Mouse (Mus musculus): Measurements from ENCODE around the gene Mtg2. TPM values are rescaled to one million over a fixed set of nuclear protein-coding genes. Genes with fewer than 3 reads are reported as not detected.

The Mtg2 gene
- polyA plus RNA-seq, 1 experiment from 2014 or later, result 30.0 TPM

DNA sequence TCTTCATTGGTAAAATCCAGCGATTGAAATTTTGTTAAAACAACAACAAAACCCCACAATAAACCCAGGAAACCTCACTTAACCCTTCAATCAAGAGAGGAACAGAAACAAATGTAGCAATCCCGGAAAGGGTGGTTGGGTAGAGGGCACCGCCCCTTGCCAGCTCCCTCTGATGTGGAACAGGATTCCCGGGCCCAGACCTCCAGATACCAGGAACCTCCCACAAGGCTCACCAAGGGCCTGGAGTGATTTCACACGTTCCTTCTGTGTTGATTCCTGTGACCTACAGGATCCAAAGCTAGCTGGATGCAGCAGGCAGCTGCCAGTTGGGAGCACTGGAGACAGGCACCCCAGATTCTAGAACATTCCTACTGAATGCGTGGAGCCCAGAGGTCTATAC, 30.0 kb upstream of the Mtg2 start:
- Histone ChIP-seq H3K4me1 (peaks cover 35% of the 10 kb centered on the region), H3K9ac (0 out of 2 replicates have a peak overlapping the region, but pooled peaks have one; percentile 21), H3K4me3 (peak overlapping the region; percentile 98; the same call in 1 of the 2 replicates), H3K27me3 (replicated peaks) (no peaks in the 10 kb centered on the region; the same call in 1 of the 2 replicates), H3K27ac (no peak overlapping the region), H3K9me3 (no peaks in the 10 kb centered on the region), H3K36me3 (peaks cover 39% of the 10 kb centered on the region), H3K4me2 (replicated peaks) (peak overlapping the region; percentile 86)
- WGBS, result 62% methylated on average over 6 of the region's 6 CpGs
- no peak for ATAC-seq (ENCODE audit: low FRiP score, low read depth)

DNA sequence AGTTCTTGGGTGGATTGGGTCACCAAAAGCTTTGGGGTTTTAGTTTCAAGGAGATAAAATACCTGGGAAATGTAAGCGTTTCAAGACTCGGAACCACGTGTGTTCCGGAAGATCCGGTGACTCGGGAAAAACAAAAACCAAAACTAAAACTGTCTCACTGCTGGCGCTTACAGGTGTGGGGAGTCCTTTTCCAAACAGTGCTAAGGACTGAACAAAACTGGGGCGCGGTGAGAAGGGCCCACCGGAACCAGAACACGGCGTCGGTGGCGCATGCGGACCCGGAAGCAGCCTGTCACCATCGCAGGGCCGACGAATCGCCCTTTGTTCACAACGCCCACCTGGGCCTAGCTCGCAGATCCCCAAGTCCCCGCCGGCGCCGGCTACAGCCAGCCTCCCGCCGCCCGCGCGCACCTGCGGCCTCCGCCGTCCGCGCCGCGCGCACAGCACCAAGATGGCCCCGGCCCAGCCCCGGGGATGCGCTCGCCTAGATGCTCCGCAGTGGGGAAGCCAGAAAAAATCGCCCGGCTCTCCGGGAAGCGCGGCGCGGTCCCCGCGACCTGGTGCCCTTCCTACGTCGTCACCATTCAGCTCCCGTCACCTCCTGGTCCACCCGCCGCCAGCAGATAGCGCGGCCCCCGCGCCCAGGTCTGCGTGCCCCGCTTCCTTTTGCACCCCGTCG, 28.7 kb upstream of the Mtg2 start:
- Histone ChIP-seq H3K36me3 (peaks cover 26% of the 10 kb centered on the region), H3K9ac (peak overlapping the region; percentile 95), H3K27ac (peak overlapping the region; percentile 97), H3K27me3 (replicated peaks) (no peaks in the 10 kb centered on the region; the same call in 1 of the 2 replicates), H3K4me2 (replicated peaks) (peak overlapping the region; percentile 86), H3K9me3 (no peaks in the 10 kb centered on the region), H3K4me3 (peak overlapping the region; percentile 98), H3K4me1 (peaks cover 36% of the 10 kb centered on the region)
- WGBS, result under 1% methylated on average over 66 of the region's 66 CpGs
- ATAC-seq (ENCODE audit: low FRiP score, low read depth), result peak; percentile 62

DNA sequence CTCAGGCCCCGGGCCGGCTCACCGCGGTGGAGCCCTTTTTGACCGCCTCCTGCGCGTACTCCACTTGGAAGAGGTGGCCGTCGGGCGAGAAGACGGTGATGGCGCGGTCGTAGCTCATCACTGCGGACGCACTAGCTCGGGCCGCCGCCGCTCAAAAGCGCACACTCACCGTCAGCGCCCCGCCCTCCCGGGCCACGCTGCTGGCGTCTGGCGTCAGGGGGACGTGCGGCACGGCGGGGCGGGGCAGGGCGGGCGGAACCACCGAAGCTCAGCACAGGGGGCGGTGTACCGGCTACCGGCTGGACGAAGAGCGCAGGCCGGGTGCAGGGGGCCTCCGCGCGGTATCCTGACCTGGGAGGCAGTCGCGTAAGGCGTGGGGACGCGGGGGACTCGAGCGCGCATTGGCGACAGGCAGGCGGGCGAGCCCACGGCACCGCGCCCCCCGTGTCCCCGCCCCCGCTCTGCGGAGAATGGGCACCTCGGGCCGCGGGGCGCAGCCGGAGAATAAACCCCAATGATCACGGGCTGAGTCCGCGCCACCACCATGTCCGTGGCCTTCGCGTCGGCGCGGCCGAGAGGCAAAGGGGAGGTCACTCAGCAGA, 28.0 kb upstream of the Mtg2 start, which contains the start of the genes Psma7 and Ss18l1:
Psma7 (minus strand) TSS at position 178 of the 602 bp plus-strand sequence.
Ss18l1 (plus strand) TSS at position 254 of the 602 bp plus-strand sequence.
- Histone ChIP-seq H3K27me3 (replicated peaks) (no peaks in the 10 kb centered on the region; the same call in 1 of the 2 replicates), H3K36me3 (peaks cover 20% of the 10 kb centered on the region), H3K9ac (peak within 1 kb of the TSS; percentile 95), H3K9me3 (no peaks in the 10 kb centered on the region), H3K4me2 (replicated peaks) (peak within 1 kb of the TSS; percentile 86), H3K4me3 (peak within 1 kb of the TSS; percentile 98), H3K27ac (peak within 1 kb of the TSS; percentile 97), H3K4me1 (peaks cover 36% of the 10 kb centered on the region)
- ATAC-seq (ENCODE audit: low FRiP score, low read depth), result peak; percentile 96
- WGBS, result 1% methylated on average over 75 of the region's 78 CpGs

DNA sequence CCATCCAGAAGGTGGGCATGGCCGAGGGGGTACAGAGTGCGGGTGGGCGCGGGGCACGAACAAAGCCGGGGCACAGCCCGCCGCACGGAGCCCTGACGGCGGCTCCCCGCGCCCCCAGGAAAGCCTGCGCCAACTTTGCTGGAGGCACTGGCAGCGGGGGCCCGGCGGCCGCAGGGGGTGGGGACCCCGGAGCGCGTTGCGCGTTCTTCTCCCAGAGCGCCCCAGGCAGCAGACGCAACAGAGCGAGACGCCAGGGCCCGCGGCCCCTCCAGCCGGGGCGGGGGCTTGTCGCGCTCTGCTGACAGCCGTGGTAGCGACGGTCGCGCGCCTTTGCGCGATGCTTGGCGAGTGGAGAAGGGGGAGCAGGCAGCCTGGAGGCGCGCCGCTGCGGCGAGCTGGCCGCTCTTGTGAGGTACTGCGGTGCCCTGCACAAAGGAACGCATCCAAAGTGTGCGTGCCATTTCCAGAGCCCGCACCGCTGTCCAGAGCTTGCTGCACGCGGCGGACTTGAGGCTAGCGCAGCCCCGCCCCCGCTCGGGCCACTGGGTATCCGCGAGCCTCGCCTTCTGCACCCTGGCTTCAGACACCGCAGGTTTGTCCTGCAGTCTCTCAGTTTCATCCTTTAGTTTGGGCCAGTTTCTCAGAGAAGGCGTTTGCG, 27.4 kb upstream of the Mtg2 start:
- Histone ChIP-seq H3K27ac (peak overlapping the region; percentile 97), H3K4me2 (replicated peaks) (peak overlapping the region; percentile 86), H3K36me3 (peaks cover 17% of the 10 kb centered on the region), H3K4me1 (peaks cover 36% of the 10 kb centered on the region), H3K9ac (peak overlapping the region; percentile 95), H3K9me3 (no peaks in the 10 kb centered on the region; the same call in 1 of the 2 replicates), H3K27me3 (replicated peaks) (no peaks in the 10 kb centered on the region; the same call in 1 of the 2 replicates), H3K4me3 (peak overlapping the region; percentile 98)
- WGBS, result under 1% methylated on average over 66 of the region's 66 CpGs
- ATAC-seq (ENCODE audit: low FRiP score, low read depth), result peak; percentile 60

DNA sequence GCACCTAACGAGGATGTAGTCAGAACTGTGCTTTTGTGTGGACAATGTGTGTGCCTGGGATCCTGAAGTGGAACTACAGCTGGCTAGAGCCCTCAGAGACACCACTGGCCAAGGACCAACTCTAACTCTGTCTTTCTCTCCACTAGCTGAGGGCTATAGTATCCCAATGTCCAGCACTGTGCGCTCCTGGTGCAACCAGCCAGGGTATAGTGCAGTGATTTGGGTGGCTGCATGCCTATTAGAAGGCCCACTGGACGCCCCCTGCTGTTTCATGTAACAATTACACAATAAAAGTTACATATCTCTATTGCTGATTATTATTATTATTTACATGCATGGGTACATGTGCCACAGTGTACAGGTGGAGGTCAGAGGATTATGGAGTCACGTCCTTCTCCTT, 25.1 kb upstream of the Mtg2 start:
- H3K9me3 ChIP-seq, result no peaks in the 10 kb centered on the region; the same call in 1 of the 2 replicates
- H3K27ac ChIP-seq, result no peak overlapping the region
- no peak for ATAC-seq (ENCODE audit: low FRiP score, low read depth)
- 0 out of 2 replicates have a peak, but pooled peaks cover 3% of the 10 kb centered on the region for H3K36me3 ChIP-seq
- no peak overlapping the region for H3K4me2 ChIP-seq (replicated peaks)
- no peaks in the 10 kb centered on the region; the same call in 1 of the 2 replicates for H3K27me3 ChIP-seq (replicated peaks)
- H3K4me3 ChIP-seq, result no peak overlapping the region
- WGBS, result 59% methylated on average over 4 of the region's 4 CpGs
- H3K9ac ChIP-seq, result no peak overlapping the region
- peaks cover 31% of the 10 kb centered on the region for H3K4me1 ChIP-seq

DNA sequence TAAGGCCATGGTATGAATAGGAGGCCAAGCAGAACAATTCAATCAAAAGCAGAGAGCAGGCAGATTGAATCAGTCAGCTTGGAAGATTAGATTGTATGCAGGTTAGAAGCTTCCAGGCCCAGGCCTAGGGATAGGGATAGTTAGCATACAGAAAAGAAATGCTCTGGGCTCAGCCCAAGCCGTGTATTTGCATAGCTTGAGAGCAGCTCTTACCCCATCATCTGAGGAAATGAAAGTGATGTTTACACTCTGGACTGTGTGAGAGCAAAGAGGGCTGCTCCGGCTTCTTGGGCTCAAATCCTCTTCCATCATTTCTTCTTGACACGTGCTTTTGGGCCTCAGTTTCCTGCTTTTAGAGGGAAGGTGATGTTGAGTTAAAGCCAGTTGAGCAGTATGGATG, 22.8 kb upstream of the Mtg2 start:
- H3K27ac ChIP-seq, result no peak overlapping the region
- H3K9ac ChIP-seq, result no peak overlapping the region
- H3K36me3 ChIP-seq, result peaks cover 6% of the 10 kb centered on the region
- H3K4me1 ChIP-seq, result peaks cover 20% of the 10 kb centered on the region
- no peaks in the 10 kb centered on the region; the same call in 1 of the 2 replicates for H3K27me3 ChIP-seq (replicated peaks)
- WGBS, result 93% methylated on average over 3 of the region's 3 CpGs
- no peak overlapping the region for H3K4me3 ChIP-seq
- H3K9me3 ChIP-seq, result no peaks in the 10 kb centered on the region; the same call in 1 of the 2 replicates
- ATAC-seq (ENCODE audit: low FRiP score, low read depth), result no peak
- H3K4me2 ChIP-seq (replicated peaks), result no peak overlapping the region

DNA sequence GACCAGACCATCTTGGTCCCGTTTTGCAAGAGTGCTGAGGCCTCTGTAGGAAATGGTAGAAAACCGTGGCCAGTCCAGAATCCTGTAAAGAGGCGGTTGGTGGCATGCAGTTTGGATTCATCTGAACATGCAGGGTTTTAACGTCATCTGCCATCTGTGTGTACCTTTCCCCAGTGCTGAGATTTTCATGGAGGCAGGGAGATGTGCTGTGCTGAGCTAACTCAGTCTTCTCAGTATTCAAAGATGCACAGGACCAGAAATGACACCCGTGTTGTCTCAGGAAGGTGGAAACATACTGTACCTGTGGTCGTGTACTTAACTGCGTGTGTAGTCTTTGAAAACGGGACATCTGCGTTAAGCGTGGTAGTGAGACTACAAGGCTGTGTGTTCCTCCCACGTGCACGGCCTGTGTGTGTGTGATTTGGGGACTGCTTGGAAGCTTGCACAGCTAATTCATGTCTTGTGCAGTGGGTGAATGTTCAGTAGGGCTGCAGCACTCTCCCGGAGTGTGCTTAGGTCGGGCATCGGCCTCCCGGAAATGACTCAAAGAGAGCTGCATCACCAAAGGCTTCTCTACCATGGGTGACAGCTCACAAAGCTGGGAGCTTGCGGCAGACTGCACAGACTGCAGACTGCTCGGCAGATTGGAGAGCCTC, 22.3 kb upstream of the Mtg2 start:
- H3K4me3 ChIP-seq, result no peak overlapping the region
- H3K27ac ChIP-seq, result no peak overlapping the region
- WGBS, result 95% methylated on average over 18 of the region's 18 CpGs

DNA sequence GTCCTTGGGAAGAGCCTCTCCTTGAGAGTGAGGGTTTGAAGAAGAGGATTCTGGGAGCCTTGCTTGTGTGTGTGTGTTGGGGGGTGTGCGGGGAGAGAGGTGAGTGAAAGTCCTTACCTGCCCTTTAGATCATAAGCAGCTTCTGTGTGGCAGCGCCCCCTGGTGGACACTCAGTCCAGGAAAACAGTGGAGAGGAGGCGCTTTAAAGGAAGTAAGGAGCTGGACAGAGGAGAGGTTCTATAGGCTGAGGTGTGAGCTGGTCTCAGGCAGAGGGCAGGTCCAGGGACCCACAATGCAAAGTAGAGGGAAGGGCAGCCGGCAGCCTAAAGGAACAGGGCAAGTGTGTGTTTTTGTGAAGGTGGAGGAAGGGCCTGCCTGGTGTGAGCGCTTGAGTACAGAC, 19.4 kb upstream of the Mtg2 start:
- WGBS, result 25% methylated on average over 5 of the region's 5 CpGs
- no peak overlapping the region for H3K9ac ChIP-seq
- ATAC-seq (ENCODE audit: low FRiP score, low read depth), result peak; percentile 39; the same call in 1 of the 2 replicates
- no peak overlapping the region for H3K27ac ChIP-seq
- H3K27me3 ChIP-seq (replicated peaks), result no peaks in the 10 kb centered on the region
- peaks cover 39% of the 10 kb centered on the region for H3K36me3 ChIP-seq
- H3K9me3 ChIP-seq, result no peaks in the 10 kb centered on the region; the same call in 1 of the 2 replicates
- no peak overlapping the region for H3K4me2 ChIP-seq (replicated peaks)
- H3K4me1 ChIP-seq, result no peaks in the 10 kb centered on the region
- H3K4me3 ChIP-seq, result no peak overlapping the region

More for the DNA sequence above, 22.3 kb upstream of the Mtg2 start:
- peaks cover 12% of the 10 kb centered on the region for H3K36me3 ChIP-seq
- no peak overlapping the region for H3K9ac ChIP-seq
- no peak overlapping the region for H3K4me2 ChIP-seq (replicated peaks)
- ATAC-seq (ENCODE audit: low FRiP score, low read depth), result no peak
- H3K4me1 ChIP-seq, result peaks cover 20% of the 10 kb centered on the region
- H3K27me3 ChIP-seq (replicated peaks), result no peaks in the 10 kb centered on the region; the same call in 1 of the 2 replicates
- no peaks in the 10 kb centered on the region; the same call in 1 of the 2 replicates for H3K9me3 ChIP-seq

DNA sequence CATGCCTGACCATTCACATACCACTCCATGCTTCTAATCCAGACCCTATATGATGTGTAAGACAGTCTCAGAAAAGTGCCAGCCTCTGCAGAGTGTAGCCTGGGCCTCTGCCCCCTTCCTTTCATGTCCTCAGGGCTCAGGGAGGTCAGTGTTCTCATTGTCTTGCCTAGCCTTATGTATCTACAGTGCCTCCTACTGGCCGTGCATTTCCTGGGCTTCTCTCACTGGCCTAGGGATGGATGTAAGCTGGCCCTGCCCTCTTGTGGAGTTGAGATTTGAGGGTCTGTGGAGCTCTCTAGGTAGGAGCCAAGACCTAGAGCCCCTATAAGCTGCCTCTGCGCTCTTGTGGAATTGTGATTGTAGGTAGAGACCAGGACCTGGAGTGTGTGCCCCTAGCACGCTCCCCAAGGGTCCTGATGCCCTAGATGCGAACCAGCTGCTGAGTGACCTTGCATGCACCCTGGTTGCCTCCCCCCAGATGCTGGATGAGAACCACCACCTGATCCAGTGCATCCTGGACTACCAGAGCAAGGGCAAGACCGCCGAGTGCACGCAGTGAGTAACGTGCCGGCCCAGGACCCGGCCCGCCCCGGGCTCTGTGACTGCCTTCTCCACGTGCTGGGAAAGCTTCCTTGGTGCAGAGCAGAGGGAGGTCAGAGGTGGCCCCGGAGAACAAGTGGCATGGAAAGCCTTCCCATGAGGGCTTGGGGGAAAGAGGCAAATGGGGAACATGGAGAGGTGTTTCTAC, 18.2 kb upstream of the Mtg2 start:
- WGBS, result 92% methylated on average over 14 of the region's 14 CpGs
- ATAC-seq (ENCODE audit: low FRiP score, low read depth), result peak; percentile 34; the same call in 1 of the 2 replicates
- H3K4me3 ChIP-seq, result no peak overlapping the region
- H3K4me1 ChIP-seq, result no peaks in the 10 kb centered on the region
- no peak overlapping the region for H3K9ac ChIP-seq
- H3K9me3 ChIP-seq, result no peaks in the 10 kb centered on the region; the same call in 1 of the 2 replicates
- H3K4me2 ChIP-seq (replicated peaks), result no peak overlapping the region
- peaks cover 50% of the 10 kb centered on the region for H3K36me3 ChIP-seq
- H3K27ac ChIP-seq, result no peak overlapping the region
- no peaks in the 10 kb centered on the region for H3K27me3 ChIP-seq (replicated peaks)

DNA sequence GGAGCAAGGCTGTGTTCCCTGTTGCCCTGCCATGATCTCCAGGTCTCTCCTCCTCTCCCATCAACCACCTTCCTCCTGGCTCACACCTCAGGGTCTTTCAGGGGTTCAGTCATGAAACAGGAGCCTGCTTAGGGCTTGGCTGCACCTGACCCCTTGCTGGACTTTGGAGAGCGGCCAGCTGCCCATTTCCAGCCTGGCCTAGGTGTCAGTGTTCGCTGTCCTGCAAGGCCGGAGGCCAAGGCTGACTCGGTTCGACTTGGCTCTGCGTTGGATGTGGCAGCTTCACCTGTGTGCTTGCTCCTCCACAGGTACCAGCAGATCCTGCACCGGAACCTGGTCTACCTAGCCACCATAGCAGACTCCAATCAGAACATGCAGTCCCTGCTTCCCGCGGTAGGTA, 17.4 kb upstream of the Mtg2 start:
- Histone ChIP-seq H3K27ac (no peak overlapping the region), H3K4me3 (no peak overlapping the region), H3K4me1 (no peaks in the 10 kb centered on the region), H3K9ac (no peak overlapping the region), H3K4me2 (replicated peaks) (no peak overlapping the region), H3K9me3 (no peaks in the 10 kb centered on the region), H3K36me3 (peaks cover 55% of the 10 kb centered on the region), H3K27me3 (replicated peaks) (no peaks in the 10 kb centered on the region)
- no peak for ATAC-seq (ENCODE audit: low FRiP score, low read depth)
- 94% methylated on average over 9 of the region's 9 CpGs for WGBS
